ENCODE assay signal across 8 mouse cellular contexts in genomic region chr5:130079202-130080050, GRCm38 (mm10). TPM values are rescaled to one million over a fixed set of nuclear protein-coding genes. Genes with fewer than 3 reads are reported as not detected.
DNase-seq lines count a peak whose midpoint lies in the region; ATAC-seq and TF ChIP-seq lines count a peak whose summit lies in the region.

No protein-coding gene starts in this region.

- ATAC-seq in cerebellum, adult (ENCODE audit: insufficient number of reproducible peaks, low FRiP score, low TSS enrichment), result peak; percentile 93
- peak; percentile 99 for ATAC-seq in forebrain, embryonic 14.5 days
- peak; percentile 93 for ATAC-seq in liver, embryonic 16.5 days (ENCODE audit: low read depth)
- peak; percentile 98 for ATAC-seq in neural tube, embryonic 12.5 days (ENCODE audit: low FRiP score, low read depth)
- peak; percentile 95 for ATAC-seq in stomach, postnatal 0 days (ENCODE audit: low FRiP score, low TSS enrichment)

- H3K36me3 ChIP-seq in E14TG2a.4 (ENCODE audit: insufficient read depth, low read length), result peaks cover 39% of the 10 kb centered on the region
- no peaks in the 10 kb centered on the region for H3K36me3 ChIP-seq in forebrain, embryonic 14.5 days (ENCODE audit: control insufficient read depth, insufficient read depth, low read length)
- no peaks in the 10 kb centered on the region for H3K36me3 ChIP-seq in liver, embryonic 16.5 days (ENCODE audit: control insufficient read depth, insufficient read depth)
- H3K36me3 ChIP-seq in neural tube, embryonic 12.5 days, result peaks cover 9% of the 10 kb centered on the region; the same call in 1 of the 2 replicates
- H3K36me3 ChIP-seq in stomach, postnatal 0 days (ENCODE audit: control insufficient read depth, insufficient read depth, low read length), result no peaks in the 10 kb centered on the region

- DNase-seq in forebrain, embryonic 14.5 days (ENCODE audit: low spot score), result peak; percentile 95
- DNase-seq in heart, postnatal 14 days, result peak; percentile 96 to 97
- peak; percentile 50 for DNase-seq in large intestine, adult 2 months (ENCODE audit: low read depth, low spot score)
- DNase-seq in stomach, postnatal 0 days (ENCODE audit: low spot score), result peak; percentile 92

- intact Hi-C loops in heart, postnatal 14 days (cut with DNase I), result loop anchor here (1.0 to 5.0 kb wide), 3 partner anchors 33 to 58 kb away; no protein-coding TSS in a partner anchor

- peak overlapping the region; percentile 89 for H3K9ac ChIP-seq in forebrain, embryonic 14.5 days (ENCODE audit: low read length)
- peak overlapping the region; percentile 86 for H3K9ac ChIP-seq in liver, embryonic 16.5 days (ENCODE audit: low read depth, low read length)
- H3K9ac ChIP-seq in neural tube, embryonic 12.5 days, result peak overlapping the region; percentile 86
- peak overlapping the region; percentile 82 for H3K9ac ChIP-seq in stomach, postnatal 0 days (ENCODE audit: low read length)

- no peak for TF ChIP-seq CTCF in E14TG2a.4 (conservative IDR thresholded peaks at IDR 0.05; ENCODE audit: low read length)
- TF ChIP-seq CTCF in stomach, postnatal 0 days (IDR thresholded peaks at IDR 0.05; ENCODE audit: low read depth), result peak; percentile 29

- H3K27ac ChIP-seq in forebrain, embryonic 14.5 days (ENCODE audit: low read depth, low read length), result peak overlapping the region; percentile 76; the same call in 1 of the 2 replicates
- H3K27ac ChIP-seq in liver, embryonic 16.5 days (ENCODE audit: low read length), result peak overlapping the region; percentile 58
- H3K27ac ChIP-seq in neural tube, embryonic 12.5 days, result peak overlapping the region; percentile 74
- peak overlapping the region; percentile 87 for H3K27ac ChIP-seq in stomach, postnatal 0 days (replicated peaks)

- peak overlapping the region; percentile 73 for H3K4me2 ChIP-seq in forebrain, embryonic 14.5 days (ENCODE audit: low read length)
- H3K4me2 ChIP-seq in liver, embryonic 16.5 days (ENCODE audit: low read depth, low read length), result peak overlapping the region; percentile 99
- peak overlapping the region; percentile 77 for H3K4me2 ChIP-seq in neural tube, embryonic 12.5 days (replicated peaks)
- peak overlapping the region; percentile 78 for H3K4me2 ChIP-seq in stomach, postnatal 0 days (replicated peaks; ENCODE audit: low read depth)

- TF ChIP-seq EP300 in stomach, postnatal 0 days (optimal IDR thresholded peaks at IDR 0.05), result no peak

- H3K4me3 ChIP-seq in E14TG2a.4 (replicated peaks; ENCODE audit: low read length), result peak overlapping the region; percentile 91
- peak overlapping the region; percentile 77 for H3K4me3 ChIP-seq in forebrain, embryonic 14.5 days (ENCODE audit: low read depth, low read length)
- H3K4me3 ChIP-seq in liver, embryonic 16.5 days (ENCODE audit: low read depth, low read length), result peak overlapping the region; percentile 78
- peak overlapping the region; percentile 74 for H3K4me3 ChIP-seq in neural tube, embryonic 12.5 days
- H3K4me3 ChIP-seq in stomach, postnatal 0 days (ENCODE audit: low read depth, low read length), result peak overlapping the region; percentile 73

- 1% methylated on average over 49 of the region's 86 CpGs for WGBS in forebrain, embryonic 14.5 days
- 1% methylated on average over 81 of the region's 86 CpGs for WGBS in large intestine, adult 2 months
- 1% methylated on average over 84 of the region's 86 CpGs for WGBS in liver, embryonic 16.5 days (ENCODE audit: insufficient replicate concordance)
- 1% methylated on average over 80 of the region's 86 CpGs for WGBS in neural tube, embryonic 12.5 days
- WGBS in stomach, postnatal 0 days, result 1% methylated on average over 78 of the region's 86 CpGs

- H3K9me3 ChIP-seq in E14TG2a.4 (ENCODE audit: low read length), result peaks cover 6% of the 10 kb centered on the region
- H3K9me3 ChIP-seq in forebrain, embryonic 14.5 days (replicated peaks; ENCODE audit: control insufficient read depth, low read length), result no peaks in the 10 kb centered on the region
- H3K9me3 ChIP-seq in liver, embryonic 16.5 days (replicated peaks; ENCODE audit: control insufficient read depth, low read length), result 0 out of 2 replicates have a peak, but pooled peaks cover 3% of the 10 kb centered on the region
- H3K9me3 ChIP-seq in neural tube, embryonic 12.5 days, result peaks cover 5% of the 10 kb centered on the region; the same call in 1 of the 2 replicates
- H3K9me3 ChIP-seq in stomach, postnatal 0 days (ENCODE audit: control insufficient read depth, low read length), result no peaks in the 10 kb centered on the region

- peaks cover 28% of the 10 kb centered on the region for H3K27me3 ChIP-seq in E14TG2a.4 (ENCODE audit: insufficient read depth, low read length)
- no peaks in the 10 kb centered on the region for H3K27me3 ChIP-seq in forebrain, embryonic 14.5 days (replicated peaks; ENCODE audit: control insufficient read depth, insufficient read depth, low read length)
- H3K27me3 ChIP-seq in liver, embryonic 16.5 days (ENCODE audit: control insufficient read depth, insufficient read depth, low read depth, low read length), result peaks cover 3% of the 10 kb centered on the region; the same call in 1 of the 2 replicates
- H3K27me3 ChIP-seq in neural tube, embryonic 12.5 days (replicated peaks), result no peaks in the 10 kb centered on the region
- H3K27me3 ChIP-seq in stomach, postnatal 0 days (ENCODE audit: control insufficient read depth, insufficient read depth, low read length), result no peaks in the 10 kb centered on the region

- peaks cover 50% of the 10 kb centered on the region for H3K4me1 ChIP-seq in E14TG2a.4 (replicated peaks; ENCODE audit: low read depth, low read length)
- H3K4me1 ChIP-seq in forebrain, embryonic 14.5 days (ENCODE audit: control insufficient read depth, insufficient read depth, low read length), result peaks cover 3% of the 10 kb centered on the region; the same call in 1 of the 2 replicates
- peaks cover 18% of the 10 kb centered on the region for H3K4me1 ChIP-seq in liver, embryonic 16.5 days (ENCODE audit: control insufficient read depth, low read depth, low read length)
- H3K4me1 ChIP-seq in neural tube, embryonic 12.5 days, result peaks cover 8% of the 10 kb centered on the region; the same call in 1 of the 2 replicates
- H3K4me1 ChIP-seq in stomach, postnatal 0 days (replicated peaks; ENCODE audit: control insufficient read depth, insufficient read depth), result peaks cover 2% of the 10 kb centered on the region; the same call in 1 of the 2 replicates

RNA-seq across cellular contexts. Expression of gene Tpst1, which starts 6.3 kb away (rescaled TPM):
- polyA plus RNA-seq in forebrain, embryonic 14.5 days (2014; fragmentation: Nextera tagmentation; extraction: Ambion mirVana), result 57.1 and 61.4 TPM in 2 replicates
- 10 to 100 TPM; 15.7 to 16.9 TPM for total RNA-seq in heart, postnatal 14 days (2021)
- polyA plus RNA-seq in large intestine, adult 2 months (2012; rRNA removed), result 6.9 and 7.7 TPM in 2 replicates
- polyA plus RNA-seq in liver, embryonic 16.5 days (2015; fragmentation: Nextera tagmentation; extraction: Ambion mirVana), result 19.6 and 20.9 TPM in 2 replicates
- polyA plus RNA-seq in neural tube, embryonic 12.5 days (2016; fragmentation: Nextera tagmentation; extraction: Ambion mirVana), result 56.4 and 58.4 TPM in 2 replicates
- polyA plus RNA-seq in stomach, postnatal 0 days (2015; fragmentation: Nextera tagmentation; extraction: Ambion mirVana), result 44.5 and 47.3 TPM in 2 replicates

RNA-seq across cellular contexts. Expression of gene Crcp, which starts 50.3 kb away (rescaled TPM):
- 50.7 and 51.2 TPM in 2 replicates for polyA plus RNA-seq in forebrain, embryonic 14.5 days (2014; fragmentation: Nextera tagmentation; extraction: Ambion mirVana)
- 10 to 100 TPM; 11.4 to 11.9 TPM for total RNA-seq in heart, postnatal 14 days (2021)
- polyA plus RNA-seq in large intestine, adult 2 months (2012; rRNA removed), result 13.1 and 13.4 TPM in 2 replicates
- 17.8 and 19.9 TPM in 2 replicates for polyA plus RNA-seq in liver, embryonic 16.5 days (2015; fragmentation: Nextera tagmentation; extraction: Ambion mirVana)
- 61.5 and 65.3 TPM in 2 replicates for polyA plus RNA-seq in neural tube, embryonic 12.5 days (2016; fragmentation: Nextera tagmentation; extraction: Ambion mirVana)
- polyA plus RNA-seq in stomach, postnatal 0 days (2015; fragmentation: Nextera tagmentation; extraction: Ambion mirVana), result 26.0 and 26.4 TPM in 2 replicates

RNA-seq across cellular contexts. Expression of gene Asl, which starts 50.4 kb away (rescaled TPM):
- 36.9 and 38.2 TPM in 2 replicates for polyA plus RNA-seq in forebrain, embryonic 14.5 days (2014; fragmentation: Nextera tagmentation; extraction: Ambion mirVana)
- total RNA-seq in heart, postnatal 14 days (2021), result 1 to 10 TPM; 6.8 to 7.7 TPM
- polyA plus RNA-seq in large intestine, adult 2 months (2012; rRNA removed), result 34.7 and 39.6 TPM in 2 replicates
- polyA plus RNA-seq in liver, embryonic 16.5 days (2015; fragmentation: Nextera tagmentation; extraction: Ambion mirVana), result 61.8 and 65.8 TPM in 2 replicates
- 31.7 and 37.2 TPM in 2 replicates for polyA plus RNA-seq in neural tube, embryonic 12.5 days (2016; fragmentation: Nextera tagmentation; extraction: Ambion mirVana)
- 27.3 and 36.1 TPM in 2 replicates for polyA plus RNA-seq in stomach, postnatal 0 days (2015; fragmentation: Nextera tagmentation; extraction: Ambion mirVana)

Comparison
In these comparisons a context has a peak if more than half of its experiments do, and no peak if none do; other contexts are left out.
1. Peak in every context shown above with its lines: DNase-seq, ATAC-seq, H3K4me3 ChIP-seq and H3K27ac ChIP-seq.